Mouse (Mus musculus): ENCODE results near the gene Fam168b. TPM values are rescaled to one million over a fixed set of nuclear protein-coding genes. Genes with fewer than 3 reads are reported as not detected.

The Fam168b gene
- total and polyA plus RNA-seq, 3 experiments: 47.6 to 148 (median 50.6) TPM

GRCm38 (mm10) chr1:34865866-34866265, 23.0 kb upstream of the Fam168b start:
- intact Hi-C loops (cut with DNase I): loop anchor here (2.0 to 5.0 kb wide), 2 partner anchors 54 to 127 kb away; no protein-coding TSS in a partner anchor
- no peak overlapping the region for H3K9ac ChIP-seq (ENCODE audit: low read depth, low read length)
- TF ChIP-seq POLR2A (IDR thresholded peaks at IDR 0.05; ENCODE audit: insufficient read depth, low read depth, low read length) (no peak), CTCF (IDR thresholded peaks at IDR 0.05) (no peak), EP300 (IDR thresholded peaks at IDR 0.05; ENCODE audit: insufficient read depth, low read depth, low read length) (no peak)
- no peaks in the 10 kb centered on the region for H3K27me3 ChIP-seq (ENCODE audit: control insufficient read depth, insufficient read depth, low read length)
- no peak overlapping the region for H3K4me3 ChIP-seq
- H3K79me2 ChIP-seq (replicated peaks; ENCODE audit: control insufficient read depth, insufficient read depth, low read length): no peaks in the 10 kb centered on the region
- no peak overlapping the region for H3K27ac ChIP-seq
- WGBS: 92% methylated on average over 9 of the region's 9 CpGs
- H3K36me3 ChIP-seq (ENCODE audit: control insufficient read depth, insufficient read depth, low read length): no peaks in the 10 kb centered on the region
- no peak for DNase-seq
- H3K4me1 ChIP-seq (ENCODE audit: control insufficient read depth, insufficient read depth, low read length): no peaks in the 10 kb centered on the region

- H3K9ac ChIP-seq (ENCODE audit: low read depth, low read length): no peak overlapping the region
- TF ChIP-seq POLR2A (IDR thresholded peaks at IDR 0.05; ENCODE audit: insufficient read depth, low read depth, low read length): no peak
- TF ChIP-seq EP300 (IDR thresholded peaks at IDR 0.05; ENCODE audit: insufficient read depth, low read depth, low read length): no peak
- TF ChIP-seq CTCF (IDR thresholded peaks at IDR 0.05): no peak
- no peaks in the 10 kb centered on the region for H3K36me3 ChIP-seq (ENCODE audit: control insufficient read depth, insufficient read depth, low read length)
- H3K27ac ChIP-seq: no peak overlapping the region
- no peaks in the 10 kb centered on the region for H3K79me2 ChIP-seq (replicated peaks; ENCODE audit: control insufficient read depth, insufficient read depth, low read length)
- no peaks in the 10 kb centered on the region for H3K4me1 ChIP-seq (ENCODE audit: control insufficient read depth, insufficient read depth, low read length)
- 37% methylated on average over 7 of the region's 7 CpGs for WGBS
- no peak overlapping the region for H3K4me3 ChIP-seq
- H3K27me3 ChIP-seq (ENCODE audit: control insufficient read depth, insufficient read depth, low read length): no peaks in the 10 kb centered on the region
- DNase-seq: no peak
- intact Hi-C loops (cut with DNase I): no loop called here
Measured at GRCm38 (mm10) chr1:34864243-34864642, 21.4 kb upstream of the Fam168b start.

- H3K27ac ChIP-seq: no peak overlapping the region
- H3K4me3 ChIP-seq: no peak overlapping the region
- no peaks in the 10 kb centered on the region for H3K36me3 ChIP-seq (ENCODE audit: control insufficient read depth, insufficient read depth, low read length)
- peak in 1 of 2 experiments; percentile 12 for DNase-seq
- TF ChIP-seq CTCF (IDR thresholded peaks at IDR 0.05): no peak
- TF ChIP-seq EP300 (IDR thresholded peaks at IDR 0.05; ENCODE audit: insufficient read depth, low read depth, low read length): no peak
- no peak for TF ChIP-seq POLR2A (IDR thresholded peaks at IDR 0.05; ENCODE audit: insufficient read depth, low read depth, low read length)
- WGBS: 85% methylated on average over 7 of the region's 7 CpGs
- no peaks in the 10 kb centered on the region for H3K27me3 ChIP-seq (ENCODE audit: control insufficient read depth, insufficient read depth, low read length)
- H3K4me1 ChIP-seq (ENCODE audit: control insufficient read depth, insufficient read depth, low read length): no peaks in the 10 kb centered on the region
- no peaks in the 10 kb centered on the region for H3K79me2 ChIP-seq (replicated peaks; ENCODE audit: control insufficient read depth, insufficient read depth, low read length)
- intact Hi-C loops (cut with DNase I): no loop called here
- no peak overlapping the region for H3K9ac ChIP-seq (ENCODE audit: low read depth, low read length)
Measured at GRCm38 (mm10) chr1:34863323-34863722, 20.5 kb upstream of the Fam168b start.

DNA sequence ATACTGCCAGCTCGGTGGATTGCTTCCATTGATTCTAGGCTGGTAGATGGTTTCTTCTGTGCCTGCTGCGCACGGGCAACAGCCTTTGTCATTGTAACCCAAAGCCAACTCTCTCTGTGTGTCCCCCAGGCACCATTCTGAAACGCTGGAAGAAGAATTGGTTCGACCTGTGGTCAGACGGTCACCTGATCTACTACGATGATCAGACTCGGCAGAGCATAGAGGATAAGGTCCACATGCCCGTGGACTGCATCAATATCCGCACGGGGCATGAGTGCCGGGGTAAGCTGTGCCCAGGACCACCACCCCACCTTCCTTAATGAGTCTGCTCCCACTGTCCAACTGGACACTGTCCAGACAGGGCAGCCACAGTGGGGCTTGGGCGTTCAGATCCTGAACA, 20.0 kb upstream of the Fam168b start:
- DNase-seq: peak in 1 of 2 experiments; percentile 8
- Histone ChIP-seq H3K36me3 (ENCODE audit: control insufficient read depth, insufficient read depth, low read length) (no peaks in the 10 kb centered on the region), H3K9ac (ENCODE audit: low read depth, low read length) (no peak overlapping the region), H3K4me3 (no peak overlapping the region), H3K27me3 (ENCODE audit: control insufficient read depth, insufficient read depth, low read length) (no peaks in the 10 kb centered on the region), H3K79me2 (replicated peaks; ENCODE audit: control insufficient read depth, insufficient read depth, low read length) (no peaks in the 10 kb centered on the region), H3K4me1 (ENCODE audit: control insufficient read depth, insufficient read depth, low read length) (no peaks in the 10 kb centered on the region), H3K27ac (no peak overlapping the region)
- intact Hi-C loops (cut with DNase I): no loop called here
- 96% methylated on average over 13 of the region's 13 CpGs for WGBS
- no peak for TF ChIP-seq CTCF (IDR thresholded peaks at IDR 0.05)
- no peak for TF ChIP-seq POLR2A (IDR thresholded peaks at IDR 0.05; ENCODE audit: insufficient read depth, low read depth, low read length)

DNA sequence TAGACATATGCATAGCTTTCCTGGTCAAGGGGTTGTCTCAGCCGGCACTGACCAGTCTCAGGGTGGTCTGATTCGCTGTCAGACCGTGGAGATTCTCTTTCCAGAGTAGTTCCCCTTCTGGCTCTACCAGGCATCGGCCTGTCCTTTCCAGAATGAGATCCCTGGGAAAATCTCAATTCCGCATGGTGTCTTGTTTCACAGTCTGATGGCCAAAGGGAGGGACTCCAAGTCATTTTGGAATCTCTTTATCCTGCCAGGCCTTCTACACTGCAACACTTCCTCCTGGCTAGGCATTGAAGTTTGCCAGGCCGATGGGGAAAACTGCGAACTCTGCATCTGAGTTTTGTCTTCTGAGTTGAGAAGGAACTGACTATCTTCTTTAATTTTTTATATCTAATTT, 17.3 kb upstream of the Fam168b start:
- intact Hi-C loops (cut with DNase I): no loop called here
- Histone ChIP-seq H3K27ac (no peak overlapping the region), H3K9ac (ENCODE audit: low read depth, low read length) (no peak overlapping the region), H3K36me3 (ENCODE audit: control insufficient read depth, insufficient read depth, low read length) (no peaks in the 10 kb centered on the region), H3K4me1 (ENCODE audit: control insufficient read depth, insufficient read depth, low read length) (no peaks in the 10 kb centered on the region), H3K4me3 (no peak overlapping the region), H3K79me2 (replicated peaks; ENCODE audit: control insufficient read depth, insufficient read depth, low read length) (no peaks in the 10 kb centered on the region), H3K27me3 (ENCODE audit: control insufficient read depth, insufficient read depth, low read length) (no peaks in the 10 kb centered on the region)
- 72% methylated on average over 7 of the region's 7 CpGs for WGBS
- no peak for TF ChIP-seq POLR2A (IDR thresholded peaks at IDR 0.05; ENCODE audit: insufficient read depth, low read depth, low read length)
- no peak for TF ChIP-seq CTCF (IDR thresholded peaks at IDR 0.05)
- TF ChIP-seq EP300 (IDR thresholded peaks at IDR 0.05; ENCODE audit: insufficient read depth, low read depth, low read length): no peak
- DNase-seq: no peak

GRCm38 (mm10) chr1:34859761-34860160, 16.9 kb upstream of the Fam168b start:
- TF ChIP-seq EP300 (IDR thresholded peaks at IDR 0.05; ENCODE audit: insufficient read depth, low read depth, low read length): no peak
- no peak for TF ChIP-seq POLR2A (IDR thresholded peaks at IDR 0.05; ENCODE audit: insufficient read depth, low read depth, low read length)
- no peak for TF ChIP-seq CTCF (IDR thresholded peaks at IDR 0.05)
- intact Hi-C loops (cut with DNase I): no loop called here

More at GRCm38 (mm10) chr1:34859761-34860160, 16.9 kb upstream of the Fam168b start:
- no peak for DNase-seq
- H3K4me3 ChIP-seq: no peak overlapping the region
- no peaks in the 10 kb centered on the region for H3K36me3 ChIP-seq (ENCODE audit: control insufficient read depth, insufficient read depth, low read length)
- H3K27me3 ChIP-seq (ENCODE audit: control insufficient read depth, insufficient read depth, low read length): no peaks in the 10 kb centered on the region
- no peaks in the 10 kb centered on the region for H3K4me1 ChIP-seq (ENCODE audit: control insufficient read depth, insufficient read depth, low read length)
- no peak overlapping the region for H3K9ac ChIP-seq (ENCODE audit: low read depth, low read length)
- 92% methylated on average over 3 of the region's 3 CpGs for WGBS
- H3K79me2 ChIP-seq (replicated peaks; ENCODE audit: control insufficient read depth, insufficient read depth, low read length): no peaks in the 10 kb centered on the region
- no peak overlapping the region for H3K27ac ChIP-seq
